Comparison of ENCODE assay signal across 8 mouse cellular contexts in the genomic region with DNA sequence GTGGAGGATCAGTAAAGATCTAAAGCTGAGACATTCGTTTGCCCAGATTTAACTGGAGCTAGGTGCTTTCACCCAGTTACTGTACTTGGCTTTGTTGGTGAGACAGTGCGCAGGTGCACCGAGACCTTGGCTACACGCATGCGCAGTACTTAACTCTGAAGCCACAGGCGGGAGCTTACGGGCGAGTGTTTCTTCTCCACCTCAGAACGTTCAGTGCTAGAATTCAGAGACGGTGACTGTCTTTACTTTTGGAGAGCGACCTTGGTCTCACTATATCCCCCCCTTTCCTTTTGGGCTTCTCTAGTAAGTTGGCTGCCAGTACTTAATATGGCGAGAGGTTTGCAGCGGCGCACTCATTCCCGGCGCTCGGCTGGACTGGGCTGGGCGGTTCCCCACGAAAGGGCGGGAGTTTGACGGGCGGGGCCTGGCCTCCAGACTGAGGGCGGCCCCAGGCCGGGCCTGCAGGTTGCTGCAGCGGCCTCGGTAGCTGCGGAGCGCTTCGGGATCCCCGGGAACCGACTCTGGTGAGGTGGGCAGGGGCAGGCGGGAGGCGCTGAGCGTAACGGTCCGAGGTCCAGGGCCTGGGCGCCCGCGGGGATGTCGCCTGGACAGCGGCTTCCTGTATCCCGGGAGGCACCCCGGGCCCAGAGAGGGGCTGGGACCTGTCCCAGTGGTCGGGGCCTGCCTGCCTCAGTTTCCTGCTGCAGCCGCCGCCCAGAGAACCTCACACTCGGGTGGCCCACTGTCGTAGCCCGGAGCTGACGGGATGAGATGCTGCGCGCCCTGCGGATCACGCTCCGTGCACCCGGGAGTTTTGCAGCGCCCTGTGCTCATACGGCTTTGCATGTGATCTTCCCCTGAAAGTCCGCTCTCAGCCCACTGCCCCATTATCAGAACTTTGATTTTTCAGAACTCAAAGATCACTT. TPM values are rescaled to one million over a fixed set of nuclear protein-coding genes. Genes with fewer than 3 reads are reported as not detected.
DNase-seq lines count a peak whose midpoint lies in the region; ATAC-seq and TF ChIP-seq lines count a peak whose summit lies in the region.

A gene (plus strand): TSS at position 325 of the 926 bp plus-strand sequence.

- DNase-seq in c-Kit-negative CD71-positive TER-119-positive erythroid progenitor cells, embryonic 14.5 days (ENCODE audit: low read depth, low spot score) = peak; percentile 86
- peak; percentile 94 for DNase-seq in forebrain, embryonic 10.5 days (ENCODE audit: extremely low spot score, low spot score)
- peak; percentile 91 to 96 for DNase-seq in kidney, postnatal 25 days
- DNase-seq in liver, embryonic 14.5 days (ENCODE audit: low read depth in 3 of 3, low spot score in 3 of 3) = peak; percentile 78 to 89 (median 81)
- DNase-seq in neural tube, embryonic 11.5 days (ENCODE audit: low spot score) = peak; percentile 94
- peak; percentile 94 for DNase-seq in stomach, postnatal 0 days (ENCODE audit: low spot score)

- no peak for TF ChIP-seq CTCF in liver, embryonic 14.5 days (IDR thresholded peaks at IDR 0.05; ENCODE audit: low read depth)
- no peak for TF ChIP-seq CTCF in stomach, postnatal 0 days (IDR thresholded peaks at IDR 0.05; ENCODE audit: low read depth)

- peak within 1 kb of the TSS; percentile 95 for H3K4me3 ChIP-seq in forebrain, embryonic 10.5 days
- H3K4me3 ChIP-seq in heart, embryonic 15.5 days = peak within 1 kb of the TSS; percentile 81
- peak within 1 kb of the TSS; percentile 77 to 97 for H3K4me3 ChIP-seq in liver, embryonic 14.5 days (ENCODE audit: insufficient read depth in 1 of 2, low read depth in 2 of 2, low read length in 2 of 2)
- H3K4me3 ChIP-seq in neural tube, embryonic 11.5 days (ENCODE audit: low read depth, low read length) = peak within 1 kb of the TSS; percentile 89
- peak within 1 kb of the TSS; percentile 85 for H3K4me3 ChIP-seq in stomach, postnatal 0 days (ENCODE audit: low read depth, low read length)

- no peaks in the 10 kb centered on the region for H3K9me3 ChIP-seq in forebrain, embryonic 10.5 days
- H3K9me3 ChIP-seq in heart, embryonic 15.5 days (replicated peaks) = no peaks in the 10 kb centered on the region
- no peaks in the 10 kb centered on the region for H3K9me3 ChIP-seq in liver, embryonic 14.5 days (ENCODE audit: control insufficient read depth, low read length)
- no peaks in the 10 kb centered on the region for H3K9me3 ChIP-seq in neural tube, embryonic 11.5 days (ENCODE audit: control insufficient read depth, low read length)
- H3K9me3 ChIP-seq in stomach, postnatal 0 days (ENCODE audit: control insufficient read depth, low read length) = no peaks in the 10 kb centered on the region

- TF ChIP-seq EP300 in liver, embryonic 14.5 days (IDR thresholded peaks at IDR 0.05; ENCODE audit: low read depth) = no peak
- no peak for TF ChIP-seq EP300 in stomach, postnatal 0 days (optimal IDR thresholded peaks at IDR 0.05)

- peak; percentile 95 for ATAC-seq in CD4-positive, CD25-positive, alpha-beta regulatory T cell, adult 4 months
- peak; percentile 99 for ATAC-seq in heart, embryonic 15.5 days (replicated peaks; ENCODE audit: insufficient number of reproducible peaks, insufficient read depth, low FRiP score, low read depth)
- peak; percentile 100 for ATAC-seq in liver, embryonic 14.5 days (ENCODE audit: insufficient read depth)
- ATAC-seq in neural tube, embryonic 11.5 days (ENCODE audit: insufficient read depth, low FRiP score, low TSS enrichment) = peak; percentile 97
- ATAC-seq in stomach, postnatal 0 days (ENCODE audit: low FRiP score, low TSS enrichment) = peak; percentile 97

- H3K27ac ChIP-seq in forebrain, embryonic 10.5 days = peak within 1 kb of the TSS; percentile 99
- peak within 1 kb of the TSS; percentile 89 for H3K27ac ChIP-seq in heart, embryonic 15.5 days
- peak within 1 kb of the TSS; percentile 78 for H3K27ac ChIP-seq in liver, embryonic 14.5 days
- peak within 1 kb of the TSS; percentile 82 for H3K27ac ChIP-seq in neural tube, embryonic 11.5 days (ENCODE audit: low read depth, low read length)
- peak within 1 kb of the TSS; percentile 83 for H3K27ac ChIP-seq in stomach, postnatal 0 days (replicated peaks)

- under 1% methylated on average over 59 of the region's 59 CpGs for WGBS in forebrain, embryonic 10.5 days
- 3% methylated on average over 57 of the region's 59 CpGs for WGBS in heart, embryonic 15.5 days
- WGBS in liver, embryonic 14.5 days (ENCODE audit: insufficient replicate concordance) = under 1% methylated on average over 59 of the region's 59 CpGs
- under 1% methylated on average over 59 of the region's 59 CpGs for WGBS in neural tube, embryonic 11.5 days
- under 1% methylated on average over 56 of the region's 59 CpGs for WGBS in stomach, postnatal 0 days

- peaks cover 10% of the 10 kb centered on the region for H3K4me1 ChIP-seq in forebrain, embryonic 10.5 days
- H3K4me1 ChIP-seq in heart, embryonic 15.5 days (replicated peaks) = peaks cover 8% of the 10 kb centered on the region
- peaks cover 4% of the 10 kb centered on the region in 2 experiments; a peak in 2 of 4 replicates for H3K4me1 ChIP-seq in liver, embryonic 14.5 days (replicated peaks; ENCODE audit: control insufficient read depth in 2 of 2, insufficient read depth in 2 of 2, low read length in 1 of 2)
- H3K4me1 ChIP-seq in neural tube, embryonic 11.5 days (ENCODE audit: control insufficient read depth, insufficient read depth, low read length) = no peaks in the 10 kb centered on the region
- no peaks in the 10 kb centered on the region for H3K4me1 ChIP-seq in stomach, postnatal 0 days (replicated peaks; ENCODE audit: control insufficient read depth, insufficient read depth)

- peak within 1 kb of the TSS; percentile 72 for H3K4me2 ChIP-seq in heart, embryonic 15.5 days
- H3K4me2 ChIP-seq in liver, embryonic 14.5 days (ENCODE audit: low read depth) = peak within 1 kb of the TSS; percentile 94
- H3K4me2 ChIP-seq in neural tube, embryonic 11.5 days (ENCODE audit: low read depth) = peak within 1 kb of the TSS; percentile 69
- peak within 1 kb of the TSS; percentile 87 for H3K4me2 ChIP-seq in stomach, postnatal 0 days (replicated peaks; ENCODE audit: low read depth)

- H3K27me3 ChIP-seq in forebrain, embryonic 10.5 days (ENCODE audit: poor library complexity, severe bottlenecking) = no peaks in the 10 kb centered on the region
- no peaks in the 10 kb centered on the region for H3K27me3 ChIP-seq in heart, embryonic 15.5 days
- no peaks in the 10 kb centered on the region; the same call in 1 of the 2 replicates for H3K27me3 ChIP-seq in liver, embryonic 14.5 days (ENCODE audit: control insufficient read depth, insufficient read depth, low read length)
- H3K27me3 ChIP-seq in neural tube, embryonic 11.5 days (ENCODE audit: control insufficient read depth, insufficient read depth, low read length) = no peaks in the 10 kb centered on the region
- no peaks in the 10 kb centered on the region for H3K27me3 ChIP-seq in stomach, postnatal 0 days (ENCODE audit: control insufficient read depth, insufficient read depth, low read length)

- H3K9ac ChIP-seq in heart, embryonic 15.5 days = peak within 1 kb of the TSS; percentile 90
- H3K9ac ChIP-seq in liver, embryonic 14.5 days (replicated peaks) = peak within 1 kb of the TSS; percentile 94
- H3K9ac ChIP-seq in neural tube, embryonic 11.5 days (ENCODE audit: low read length) = peak within 1 kb of the TSS; percentile 98
- peak within 1 kb of the TSS; percentile 93 for H3K9ac ChIP-seq in stomach, postnatal 0 days (ENCODE audit: low read length)

- peaks cover 26% of the 10 kb centered on the region for H3K36me3 ChIP-seq in forebrain, embryonic 10.5 days (replicated peaks)
- H3K36me3 ChIP-seq in heart, embryonic 15.5 days = no peaks in the 10 kb centered on the region; the same call in 1 of the 2 replicates
- no peaks in the 10 kb centered on the region for H3K36me3 ChIP-seq in liver, embryonic 14.5 days (replicated peaks; ENCODE audit: control insufficient read depth, insufficient read depth, low read depth)
- H3K36me3 ChIP-seq in neural tube, embryonic 11.5 days (ENCODE audit: control insufficient read depth, insufficient read depth, low read length) = no peaks in the 10 kb centered on the region
- H3K36me3 ChIP-seq in stomach, postnatal 0 days (ENCODE audit: control insufficient read depth, insufficient read depth, low read length) = no peaks in the 10 kb centered on the region

RNA-seq across cellular contexts. Expression of the gene that starts here (rescaled TPM):
- 10 to 100 TPM; 34.0 to 50.2 TPM for polyA plus RNA-seq in CD4-positive, CD25-positive, alpha-beta regulatory T cell, adult 4 months (2017; shearing (Covaris generic))
- 28.8 and 28.9 TPM in 2 replicates for polyA plus RNA-seq in forebrain, embryonic 10.5 days (2016; fragmentation: Nextera tagmentation; extraction: Ambion mirVana)
- 7.7 and 11.0 TPM in 2 replicates for polyA plus RNA-seq in heart, embryonic 15.5 days (2015; fragmentation: Nextera tagmentation; extraction: Ambion mirVana)
- 6.0 and 9.8 TPM in 2 replicates for polyA plus RNA-seq in liver, embryonic 14.5 days (2012; rRNA removed)
- 7.4 and 9.3 TPM in 2 replicates for polyA plus RNA-seq in liver, embryonic 14.5 days (2014; fragmentation: Nextera tagmentation; extraction: Ambion mirVana)
- 13.7 and 16.8 TPM in 2 replicates for polyA plus RNA-seq in neural tube, embryonic 11.5 days (2014; fragmentation: Nextera tagmentation; extraction: Ambion mirVana)
- 4.0 and 4.6 TPM in 2 replicates for polyA plus RNA-seq in stomach, postnatal 0 days (2015; fragmentation: Nextera tagmentation; extraction: Ambion mirVana)

Comparison
In these comparisons a context has a peak if more than half of its experiments do, and no peak if none do; other contexts are left out.
1. Peak in every context shown above with its lines: DNase-seq, ATAC-seq, H3K4me3 ChIP-seq and H3K27ac ChIP-seq.